Mouse (Mus musculus): ENCODE measurements around the gene Csrnp2. TPM values are rescaled to one million over a fixed set of nuclear protein-coding genes. Genes with fewer than 3 reads are reported as not detected.

Gene Csrnp2
- total and polyA plus RNA-seq, 3 experiments = 2.3 to 3.5 (median 2.3) TPM

DNA sequence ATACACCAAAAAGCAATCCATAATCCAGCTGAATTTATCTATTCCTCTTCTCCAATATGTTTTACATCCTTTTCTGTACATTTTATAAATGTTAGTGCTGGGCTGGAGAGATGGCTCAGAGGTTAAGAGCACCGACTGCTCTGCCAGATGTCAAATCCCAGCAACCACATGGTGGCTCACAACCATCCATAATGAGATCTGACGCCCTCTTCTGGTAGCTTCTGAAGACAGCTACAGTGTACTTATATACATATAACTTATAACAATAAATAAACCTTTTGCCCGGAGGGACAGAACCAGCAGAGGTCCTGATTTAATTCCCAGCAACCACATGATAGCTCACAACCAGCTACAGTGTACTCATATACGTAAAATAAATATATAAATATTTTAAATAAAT lies 46.7 kb downstream of the Csrnp2 start:
- Histone ChIP-seq H3K79me2 (replicated peaks; ENCODE audit: control insufficient read depth, extremely low read depth, insufficient read depth, poor library complexity, severe bottlenecking) (no peaks in the 10 kb centered on the region), H3K4me2 (ENCODE audit: insufficient read depth, low read depth, poor library complexity, severe bottlenecking) (no peak overlapping the region), H3K27me3 (replicated peaks) (no peaks in the 10 kb centered on the region), H3K27ac (ENCODE audit: insufficient read depth, low read depth) (no peak overlapping the region), H3K4me1 (ENCODE audit: control insufficient read depth in 1 of 2, insufficient read depth in 2 of 2) (peaks cover 2 to 25% of the 10 kb centered on the region in 2 experiments; a peak in 3 of 4 replicates), H3K4me3 (replicated peaks in 1 of 3; ENCODE audit: low read depth in 2 of 3, low read length in 2 of 3, poor library complexity in 1 of 3) (no peak overlapping the region), H3K9ac (ENCODE audit: insufficient read depth, low read depth) (no peak overlapping the region), H3K9me3 (replicated peaks; ENCODE audit: low read length) (peaks cover 3% of the 10 kb centered on the region), H3K36me3 (replicated peaks in 1 of 2; ENCODE audit: control insufficient read depth in 1 of 2, insufficient read depth in 1 of 2, low read length in 1 of 2) (no peaks in the 10 kb centered on the region)
- in situ Hi-C loops (cut with MboI; ENCODE audit: low pct_ligation_motif_present, low pct_unique_long_range_greater_than_20kb, low sequenced_read_pairs) = no loop called here
- no peak for TF ChIP-seq RAD21 (IDR thresholded peaks at IDR 0.05; ENCODE audit: low read depth, low read length)
- TF ChIP-seq CTCF (conservative IDR thresholded peaks at IDR 0.05 in 1 of 2, IDR thresholded peaks at IDR 0.05 in 1 of 2; ENCODE audit: low read depth in 2 of 2, low read length in 2 of 2) = peak in 1 of 2 experiments; percentile 42; a peak in 2 of 4 replicates
- TF ChIP-seq JUND (conservative IDR thresholded peaks at IDR 0.05; ENCODE audit: low read depth, low read length) = no peak
- dilution Hi-C loops (cut with MboI; ENCODE audit: extremely low pct_ligation_motif_present, extremely low pct_unique_long_range_greater_than_20kb, low sequenced_read_pairs) = no loop called here
- no peak for DNase-seq (ENCODE audit: extremely low read depth)

DNA sequence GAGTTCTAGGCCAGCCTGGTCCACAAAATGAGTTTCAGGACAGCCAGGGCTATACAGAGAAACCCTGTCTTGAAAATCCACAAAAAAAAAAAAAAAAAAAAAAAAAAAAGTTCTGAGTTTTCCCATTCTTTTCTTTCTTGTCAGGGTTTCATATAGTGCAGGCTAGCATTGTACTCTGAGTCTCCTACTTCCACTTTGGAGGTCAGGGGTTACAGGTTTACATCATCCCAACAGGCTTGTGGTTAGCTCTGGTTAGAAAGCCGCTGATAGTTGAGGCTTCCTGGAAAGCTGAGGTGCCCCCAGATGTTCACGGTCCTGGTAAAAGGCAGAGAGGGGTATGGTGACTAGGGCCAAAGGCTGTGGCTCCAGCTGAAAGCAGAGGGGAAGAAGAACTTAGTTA lies 48.4 kb downstream of the Csrnp2 start:
- dilution Hi-C loops (cut with MboI; ENCODE audit: extremely low pct_ligation_motif_present, extremely low pct_unique_long_range_greater_than_20kb, low sequenced_read_pairs) = no loop called here
- no peaks in the 10 kb centered on the region for H3K79me2 ChIP-seq (replicated peaks; ENCODE audit: control insufficient read depth, extremely low read depth, insufficient read depth, poor library complexity, severe bottlenecking)
- in situ Hi-C loops (cut with MboI; ENCODE audit: low pct_ligation_motif_present, low pct_unique_long_range_greater_than_20kb, low sequenced_read_pairs) = no loop called here
- no peak for DNase-seq (ENCODE audit: extremely low read depth)
- H3K27ac ChIP-seq (ENCODE audit: insufficient read depth, low read depth) = no peak overlapping the region
- H3K9me3 ChIP-seq (replicated peaks; ENCODE audit: low read length) = peaks cover 3% of the 10 kb centered on the region
- H3K27me3 ChIP-seq (replicated peaks) = no peaks in the 10 kb centered on the region
- no peaks in the 10 kb centered on the region for H3K36me3 ChIP-seq (replicated peaks in 1 of 2; ENCODE audit: control insufficient read depth in 1 of 2, insufficient read depth in 1 of 2, low read length in 1 of 2)
- H3K4me1 ChIP-seq (ENCODE audit: control insufficient read depth in 1 of 2, insufficient read depth in 2 of 2) = peaks cover 2 to 28% of the 10 kb centered on the region in 2 experiments; a peak in 3 of 4 replicates
- no peak for TF ChIP-seq MYC (IDR thresholded peaks at IDR 0.05; ENCODE audit: low read depth, low read length)
- TF ChIP-seq SMC3 (IDR thresholded peaks at IDR 0.05; ENCODE audit: low read depth, low read length) = no peak
- TF ChIP-seq BHLHE40 (IDR thresholded peaks at IDR 0.05; ENCODE audit: low read depth, low read length) = no peak
- no peak for TF ChIP-seq TCF12 (IDR thresholded peaks at IDR 0.05; ENCODE audit: low read depth, low read length)
- TF ChIP-seq MAFK (IDR thresholded peaks at IDR 0.05; ENCODE audit: insufficient replicate concordance, low read length) = no peak
- no peak for TF ChIP-seq RAD21 (IDR thresholded peaks at IDR 0.05; ENCODE audit: low read depth, low read length)
- TF ChIP-seq GABPA (IDR thresholded peaks at IDR 0.05; ENCODE audit: insufficient replicate concordance, low read depth, low read length) = no peak
- TF ChIP-seq PAX5 (IDR thresholded peaks at IDR 0.05; ENCODE audit: low read length) = no peak
- no peak for TF ChIP-seq USF1 (IDR thresholded peaks at IDR 0.05; ENCODE audit: low read depth, low read length)
- no peak for TF ChIP-seq MXI1 (IDR thresholded peaks at IDR 0.05; ENCODE audit: low read depth, low read length)
- TF ChIP-seq ZNF384 (IDR thresholded peaks at IDR 0.05; ENCODE audit: low read depth, low read length) = no peak
- TF ChIP-seq NRF1 (IDR thresholded peaks at IDR 0.05; ENCODE audit: low read depth, low read length) = no peak
- no peak for TF ChIP-seq MAZ (IDR thresholded peaks at IDR 0.05; ENCODE audit: low read depth, low read length)
- no peak for TF ChIP-seq CHD1 (IDR thresholded peaks at IDR 0.05; ENCODE audit: low read depth, low read length)
- no peak for TF ChIP-seq E2F4 (IDR thresholded peaks at IDR 0.05; ENCODE audit: insufficient replicate concordance, low read depth, low read length)
- no peak for TF ChIP-seq JUND (conservative IDR thresholded peaks at IDR 0.05; ENCODE audit: low read depth, low read length)
- TF ChIP-seq ZKSCAN1 (IDR thresholded peaks at IDR 0.05; ENCODE audit: borderline replicate concordance, low read depth, low read length) = no peak
- no peak overlapping the region for H3K4me2 ChIP-seq (ENCODE audit: insufficient read depth, low read depth, poor library complexity, severe bottlenecking)
- no peak overlapping the region for H3K9ac ChIP-seq (ENCODE audit: insufficient read depth, low read depth)
- no peak overlapping the region for H3K4me3 ChIP-seq (replicated peaks in 1 of 3; ENCODE audit: low read depth in 2 of 3, low read length in 2 of 3, poor library complexity in 1 of 3)

Measured in CH12.LX (cell line).